Mouse (Mus musculus): ENCODE measurements around the gene Msi2.

Gene Msi2

DNA sequence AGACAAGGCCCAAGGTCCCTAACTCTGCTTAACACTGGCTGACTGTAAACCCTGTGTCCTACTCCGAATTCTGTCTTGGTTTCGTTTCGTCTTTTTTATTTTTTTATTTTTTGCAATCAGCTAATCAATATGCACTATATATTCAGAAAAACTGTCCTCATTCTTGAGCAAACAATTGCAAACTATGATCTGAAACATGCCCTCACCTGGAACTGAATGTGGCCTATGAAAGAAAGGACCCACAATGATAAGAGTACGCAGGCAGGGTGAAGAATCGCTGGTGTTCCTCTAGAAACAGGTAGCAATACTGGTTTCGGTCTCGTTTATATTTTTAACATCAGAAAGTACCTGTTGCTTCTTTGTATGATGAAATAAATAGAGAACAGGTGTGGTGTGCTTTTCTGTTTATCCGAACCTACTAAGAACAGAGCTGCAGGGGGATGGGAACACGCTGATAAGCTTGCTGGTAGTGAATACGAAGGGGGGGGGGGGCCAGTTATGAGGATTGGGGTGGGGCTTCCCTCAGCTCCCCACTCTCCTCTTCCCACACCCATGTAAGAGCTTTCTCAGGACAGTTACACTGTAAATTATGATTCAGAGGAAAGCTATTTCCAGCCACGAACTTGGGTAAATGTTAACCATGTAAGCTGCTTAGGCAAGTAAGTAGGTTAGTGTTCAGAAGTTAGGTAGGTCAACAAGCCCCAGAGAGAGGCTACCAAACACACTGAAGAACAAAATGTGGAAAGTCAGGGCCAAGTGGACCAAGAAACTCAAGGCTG, 103.6 kb downstream of the Msi2 start:
- no peak for DNase-seq (ENCODE audit: low read depth, low spot score)

DNA sequence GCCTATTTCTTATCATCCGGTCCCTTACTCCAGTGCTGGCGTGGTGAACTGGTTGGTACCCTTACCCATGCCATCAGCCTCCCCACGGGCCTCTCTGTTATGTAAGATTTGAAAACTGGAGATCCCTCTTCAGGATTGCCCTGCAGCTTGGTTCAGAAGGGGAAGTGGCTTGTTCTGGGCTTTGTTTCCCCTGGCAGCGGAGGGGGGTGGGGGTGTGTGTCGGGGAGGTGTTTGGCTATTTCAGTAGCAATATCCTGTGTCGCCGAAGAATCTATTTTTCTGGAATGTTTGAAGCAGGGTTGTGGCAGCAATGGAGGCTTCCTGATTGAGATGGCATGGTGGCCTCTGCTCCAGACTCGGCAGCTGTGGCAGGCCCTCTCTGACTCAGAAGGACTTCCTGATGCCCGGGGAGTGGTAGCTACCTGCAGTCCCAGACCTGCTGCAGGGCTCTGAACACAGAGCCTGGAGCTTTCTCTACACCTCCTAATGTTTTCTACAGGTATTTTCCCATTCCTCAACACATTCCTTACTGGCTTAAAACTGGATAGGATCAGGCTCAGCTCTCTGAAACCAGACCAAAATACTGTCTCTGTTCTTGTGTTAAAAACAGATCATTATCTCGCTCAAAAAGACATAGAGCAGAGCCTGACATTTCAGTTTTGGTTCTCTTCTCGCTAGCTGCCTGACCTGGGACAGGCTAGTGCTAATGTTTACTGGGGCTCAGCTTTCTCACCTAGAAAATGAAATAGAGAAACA, 104.4 kb downstream of the Msi2 start:
- DNase-seq (ENCODE audit: low read depth, low spot score), result no peak

DNA sequence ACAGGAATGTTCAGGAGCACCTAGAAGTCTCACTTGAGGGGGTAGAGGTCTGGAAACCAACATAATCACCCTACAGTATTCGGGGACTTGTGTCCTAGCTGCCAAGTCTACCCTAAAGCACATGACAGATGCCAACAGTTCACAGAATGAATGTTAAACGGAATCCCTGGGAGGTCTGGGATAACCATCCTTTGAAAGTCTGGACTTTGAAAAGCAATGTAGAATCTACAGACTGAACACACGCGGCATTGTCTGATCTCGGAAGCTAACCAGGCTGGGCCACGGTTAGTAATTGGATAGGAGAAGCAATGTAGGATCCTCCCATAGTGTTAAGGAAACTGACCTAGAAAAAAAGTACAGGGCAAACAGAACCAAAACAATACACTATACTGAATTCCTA, 105.3 kb downstream of the Msi2 start:
- DNase-seq (ENCODE audit: low read depth, low spot score), result no peak

DNA sequence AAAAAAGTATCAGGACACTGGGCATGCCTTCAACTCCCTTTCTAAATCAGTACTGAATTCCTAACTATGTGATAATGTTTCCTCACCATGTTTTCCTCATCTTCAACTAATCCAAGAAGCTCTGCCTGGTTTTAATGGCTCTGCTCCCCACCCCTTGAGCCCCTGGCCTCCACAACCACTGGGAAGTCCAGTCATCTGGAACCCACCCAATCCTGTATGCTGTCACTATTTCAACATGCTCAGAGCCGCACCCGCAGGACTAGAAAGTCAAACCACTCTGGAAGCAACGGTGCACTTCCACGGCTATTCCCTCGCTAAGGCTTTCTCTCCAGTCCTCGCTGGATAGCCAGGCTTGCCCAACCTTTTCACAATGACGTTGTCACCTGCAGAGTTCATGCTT, 106.2 kb downstream of the Msi2 start:
- DNase-seq (ENCODE audit: low read depth, low spot score), result no peak

DNA sequence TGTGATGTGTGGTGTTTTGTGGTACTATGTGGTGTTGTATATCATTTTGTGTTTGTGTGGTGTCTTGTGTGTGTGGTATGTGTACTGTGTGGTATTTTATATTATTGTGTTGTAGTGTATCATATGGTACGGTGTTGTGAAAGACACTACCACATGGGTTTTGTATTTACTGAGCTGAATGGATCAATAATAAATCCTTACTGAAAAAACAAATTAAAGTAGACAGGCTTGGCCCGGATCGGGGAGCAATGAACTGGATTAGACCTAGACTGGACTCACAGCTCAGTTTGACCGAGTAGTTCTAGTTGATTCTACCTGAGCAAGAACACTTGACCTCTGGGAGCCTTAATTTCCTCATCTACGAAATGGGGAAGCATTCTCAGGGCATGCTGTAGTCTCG, 107.5 kb downstream of the Msi2 start:
- no peak for DNase-seq (ENCODE audit: low read depth, low spot score)

DNA sequence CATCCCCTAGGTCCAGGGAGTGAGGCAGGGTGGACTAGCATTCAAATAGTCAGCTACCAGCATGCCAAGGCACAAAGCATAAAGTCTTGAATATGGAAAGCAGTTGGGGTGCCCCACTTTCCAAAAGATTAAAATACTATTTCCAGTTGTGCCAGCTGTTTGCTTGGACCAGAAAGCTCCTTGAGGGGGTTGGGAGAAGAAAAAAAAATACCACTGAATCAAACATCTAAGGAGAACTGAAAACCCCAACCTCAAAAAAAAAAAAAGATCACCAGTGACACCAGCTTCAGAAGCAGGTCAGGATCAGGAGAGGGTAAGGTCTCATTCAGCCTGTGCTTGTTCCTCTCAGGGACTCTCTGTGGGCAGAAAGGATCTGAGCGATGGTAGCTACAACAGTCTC, 108.2 kb downstream of the Msi2 start:
- no peak for DNase-seq (ENCODE audit: low read depth, low spot score)

DNA sequence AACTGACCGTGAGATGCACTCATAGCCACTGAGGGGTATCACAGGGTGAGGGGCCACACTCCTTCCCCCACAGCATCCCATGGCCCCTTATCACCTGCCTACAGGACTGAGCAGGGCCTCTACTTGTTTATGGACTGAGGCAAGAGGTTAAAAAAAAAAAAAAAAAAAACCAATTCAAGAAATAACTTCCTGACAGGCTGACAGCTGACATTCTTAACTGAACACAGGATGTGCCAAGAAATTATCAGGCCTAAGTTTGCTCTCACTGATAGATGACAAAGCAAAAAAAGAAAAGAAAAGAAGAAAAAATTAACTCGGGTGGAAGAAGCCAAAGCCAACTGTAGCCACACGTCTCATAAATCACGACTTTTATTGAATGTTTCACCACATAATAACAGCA, 109.7 kb downstream of the Msi2 start:
- no peak for DNase-seq (ENCODE audit: low read depth, low spot score)

DNA sequence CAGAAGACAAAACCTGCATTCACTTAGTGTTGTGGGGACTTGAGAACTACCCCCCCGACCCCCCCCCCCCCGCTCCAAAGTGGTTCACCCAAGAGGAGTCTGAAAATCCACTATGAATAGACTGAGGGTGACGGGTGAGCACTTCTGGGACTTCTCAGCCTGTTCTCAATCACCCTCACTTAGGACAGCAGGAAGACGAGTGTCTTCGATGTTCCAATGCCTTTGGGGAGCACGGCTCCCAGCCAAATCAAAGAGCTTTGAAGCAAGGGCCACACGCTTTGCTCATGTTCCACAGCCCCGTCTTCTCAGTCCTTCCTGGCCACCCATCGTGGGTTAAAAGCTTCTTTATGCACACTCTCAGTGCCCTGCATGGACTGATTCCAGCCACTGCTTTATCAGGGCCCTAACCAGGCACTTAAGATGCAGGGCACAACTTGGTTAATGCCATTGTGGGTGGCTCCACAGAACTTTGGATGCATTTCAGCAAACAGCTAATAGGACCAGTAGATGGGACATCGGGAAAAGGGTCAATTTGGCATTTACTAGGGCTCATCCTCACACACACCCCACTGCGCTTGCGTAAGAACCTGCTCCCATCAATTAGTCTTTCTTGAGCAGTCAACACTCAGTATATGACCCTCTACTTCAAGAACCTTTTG, 110.5 kb downstream of the Msi2 start:
- DNase-seq (ENCODE audit: low read depth, low spot score), result no peak

DNA sequence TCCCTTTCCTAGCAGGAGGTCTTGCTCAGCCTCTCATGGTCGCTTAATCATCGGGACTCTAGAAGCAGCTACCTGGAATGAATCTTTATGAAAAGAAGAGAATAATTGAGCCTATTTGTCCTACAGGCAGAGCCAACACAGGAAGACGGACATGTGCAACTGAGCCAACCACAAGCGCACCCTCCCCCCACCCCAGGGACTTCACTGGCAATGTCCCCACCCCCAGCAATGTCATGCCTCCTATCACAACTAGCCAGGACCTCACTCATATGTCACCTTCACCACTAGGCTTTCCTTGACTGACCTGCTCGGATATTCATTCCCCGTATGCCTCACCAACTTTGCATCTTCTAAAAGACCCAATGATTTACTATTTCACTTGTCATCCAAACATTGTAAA, 112.5 kb downstream of the Msi2 start:
- no peak for DNase-seq (ENCODE audit: low read depth, low spot score)

DNA sequence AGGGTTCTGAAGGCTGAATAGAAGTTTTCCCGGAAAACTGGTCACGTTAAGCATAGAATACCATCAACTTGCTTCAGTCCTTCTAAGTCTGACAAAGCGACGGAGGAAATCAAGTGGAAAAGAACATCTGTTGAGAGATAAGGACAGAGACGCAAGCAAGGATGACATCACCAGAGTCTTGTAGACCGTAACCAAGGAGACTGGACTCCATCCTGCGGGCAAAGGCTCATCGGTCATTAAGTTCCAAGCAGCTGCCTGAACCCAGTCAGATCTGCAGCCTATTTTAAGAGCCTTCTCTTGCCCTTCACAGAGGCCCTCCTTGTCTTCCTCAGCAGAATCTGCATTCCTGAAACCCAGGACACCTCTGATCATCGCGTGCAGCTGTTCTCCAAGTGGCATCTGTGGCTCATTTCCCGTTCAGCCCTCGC, 113.2 kb downstream of the Msi2 start:
- no peak for DNase-seq (ENCODE audit: low read depth, low spot score)

DNA sequence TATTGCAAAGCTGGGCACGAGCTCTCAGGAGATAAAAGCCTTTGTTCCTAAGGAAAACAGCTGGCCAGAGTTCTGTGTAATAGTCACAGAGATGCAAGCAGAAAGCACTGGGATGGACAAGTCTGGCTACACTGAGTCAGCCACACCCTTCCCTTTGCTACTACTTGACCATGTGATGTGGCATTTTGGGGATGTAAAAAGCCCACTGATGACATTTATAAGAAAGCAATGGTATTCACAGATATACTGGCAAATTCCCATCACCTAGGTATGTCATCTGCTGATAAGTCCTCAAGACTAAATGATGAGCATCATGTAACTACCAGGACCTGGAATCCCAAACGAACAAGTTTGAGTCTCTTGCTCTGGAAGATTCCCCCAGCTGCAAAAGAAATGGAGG, 113.7 kb downstream of the Msi2 start:
- no peak for DNase-seq (ENCODE audit: low read depth, low spot score)

DNA sequence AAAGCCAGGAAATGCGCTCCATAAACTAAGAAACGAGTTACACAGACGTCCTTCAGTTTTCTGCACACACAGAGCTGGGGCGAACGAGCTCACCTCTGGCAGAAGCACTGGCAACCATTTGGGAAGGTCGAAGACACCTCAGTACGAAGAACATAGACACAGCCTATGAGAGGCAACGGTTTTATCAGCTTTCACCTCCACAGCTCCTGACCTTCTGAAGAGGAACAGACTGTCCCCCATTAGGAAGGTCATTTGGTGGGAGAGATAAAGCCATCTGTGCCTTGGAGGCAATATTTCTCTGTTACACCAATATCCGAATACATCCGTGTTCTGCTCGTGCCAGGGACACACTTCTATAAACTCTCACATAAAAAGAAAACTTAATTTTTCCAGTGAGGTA, 114.9 kb downstream of the Msi2 start:
- no peak for DNase-seq (ENCODE audit: low read depth, low spot score)

DNA sequence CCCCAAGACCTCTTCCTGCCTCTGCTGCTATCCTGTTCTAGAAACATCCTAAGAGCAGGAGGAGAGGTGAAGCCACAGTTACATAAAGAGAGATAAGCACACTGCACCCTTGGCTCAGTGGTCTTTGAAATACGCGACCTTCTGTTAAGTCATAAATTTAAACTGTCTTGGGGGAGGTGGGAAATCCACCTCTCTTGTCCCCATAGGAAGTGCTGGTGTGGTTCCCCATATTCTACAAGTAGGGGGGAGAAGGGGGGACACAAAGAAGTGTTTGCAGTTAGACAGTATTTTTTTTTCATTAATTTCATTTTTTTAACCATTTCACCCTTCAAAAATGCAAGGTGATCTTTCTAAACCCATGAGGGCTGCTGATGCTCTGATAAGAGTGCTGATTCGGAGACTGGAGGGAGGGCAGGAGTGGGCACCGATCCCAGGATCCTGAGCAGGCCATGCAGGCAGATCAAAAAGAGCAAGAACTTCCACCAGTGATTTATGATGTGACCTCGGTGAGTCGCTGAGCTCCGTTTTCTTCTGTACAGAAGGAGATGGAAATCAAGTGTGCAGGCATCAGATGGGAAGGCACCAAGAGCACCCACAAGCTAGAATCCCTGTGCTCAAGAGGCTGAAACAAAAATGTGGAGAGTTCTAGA, 115.7 kb downstream of the Msi2 start:
- no peak for DNase-seq (ENCODE audit: low read depth, low spot score)

DNA sequence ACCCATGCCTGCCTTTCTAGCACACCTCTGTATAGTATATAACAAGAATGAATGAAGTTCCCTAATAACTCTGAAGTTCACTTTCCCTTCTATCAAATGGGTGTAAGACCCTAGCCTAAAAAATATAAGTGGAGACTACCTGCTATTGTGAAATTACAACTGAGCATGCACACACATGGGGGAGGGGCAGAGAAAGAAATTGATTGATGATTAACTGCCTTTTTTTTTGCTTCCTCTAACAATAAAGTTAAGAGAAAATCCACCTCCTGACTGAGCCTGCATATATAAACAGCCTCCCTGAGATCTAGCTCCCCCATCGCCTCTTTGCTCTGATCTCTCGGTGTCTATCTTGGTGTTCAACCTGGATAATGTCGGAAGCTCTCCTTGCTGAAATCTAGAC, 118.1 kb downstream of the Msi2 start:
- no peak for DNase-seq (ENCODE audit: low read depth, low spot score)

DNA sequence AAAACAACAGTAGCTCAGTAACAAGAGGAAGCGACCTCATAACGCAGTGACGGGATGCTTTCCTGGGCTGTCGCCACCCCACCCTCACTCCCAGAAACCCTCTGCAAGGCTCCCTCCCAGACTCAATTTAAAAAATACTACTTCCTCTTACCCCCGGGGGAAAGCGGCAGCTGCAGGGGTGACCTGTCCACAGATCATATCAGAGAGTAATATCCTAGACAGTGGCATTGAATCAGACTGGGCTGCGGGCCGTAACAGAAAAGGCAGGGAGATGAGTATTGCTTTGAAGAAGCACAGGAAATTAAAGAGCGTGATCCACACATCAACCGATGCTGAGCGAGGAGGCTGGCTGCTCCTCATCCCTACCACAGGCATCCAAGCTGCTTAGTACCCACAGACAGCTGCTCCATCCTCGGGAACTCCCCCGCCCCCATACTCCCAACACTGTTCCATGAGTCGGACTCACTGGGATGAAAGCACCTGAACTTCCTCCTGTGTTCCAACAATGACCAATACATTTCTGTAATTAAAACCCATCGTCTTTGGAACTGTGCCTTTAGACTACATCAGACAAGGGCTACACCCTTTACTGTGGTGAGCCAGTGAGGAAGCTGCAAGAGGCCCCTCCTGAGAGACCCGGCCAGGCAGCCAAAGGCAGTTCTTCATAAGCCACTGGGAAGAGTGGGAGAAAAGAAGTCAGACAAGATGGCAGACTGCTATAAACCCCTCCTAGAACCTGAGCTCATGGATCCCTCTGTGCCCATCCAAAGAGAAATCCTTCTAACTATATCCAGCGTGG, 118.8 kb downstream of the Msi2 start:
- DNase-seq (ENCODE audit: low read depth, low spot score), result no peak

DNA sequence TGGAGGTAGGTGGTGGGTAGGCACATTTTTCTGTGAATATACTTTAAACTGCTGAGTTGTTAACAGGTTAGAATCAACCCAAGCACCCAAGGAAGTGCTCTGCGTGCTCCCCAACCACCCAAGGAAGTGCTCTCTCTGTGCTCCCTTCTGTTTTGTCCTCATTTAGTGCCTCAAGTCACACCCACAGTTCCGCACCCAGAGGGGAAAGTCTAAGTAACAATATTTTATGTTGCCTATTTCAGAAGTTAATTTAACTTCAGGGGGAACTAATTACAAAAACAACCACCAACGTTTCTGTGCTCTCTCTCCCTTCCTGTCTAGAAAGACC, 119.5 kb downstream of the Msi2 start:
- DNase-seq (ENCODE audit: low read depth, low spot score), result no peak

DNA sequence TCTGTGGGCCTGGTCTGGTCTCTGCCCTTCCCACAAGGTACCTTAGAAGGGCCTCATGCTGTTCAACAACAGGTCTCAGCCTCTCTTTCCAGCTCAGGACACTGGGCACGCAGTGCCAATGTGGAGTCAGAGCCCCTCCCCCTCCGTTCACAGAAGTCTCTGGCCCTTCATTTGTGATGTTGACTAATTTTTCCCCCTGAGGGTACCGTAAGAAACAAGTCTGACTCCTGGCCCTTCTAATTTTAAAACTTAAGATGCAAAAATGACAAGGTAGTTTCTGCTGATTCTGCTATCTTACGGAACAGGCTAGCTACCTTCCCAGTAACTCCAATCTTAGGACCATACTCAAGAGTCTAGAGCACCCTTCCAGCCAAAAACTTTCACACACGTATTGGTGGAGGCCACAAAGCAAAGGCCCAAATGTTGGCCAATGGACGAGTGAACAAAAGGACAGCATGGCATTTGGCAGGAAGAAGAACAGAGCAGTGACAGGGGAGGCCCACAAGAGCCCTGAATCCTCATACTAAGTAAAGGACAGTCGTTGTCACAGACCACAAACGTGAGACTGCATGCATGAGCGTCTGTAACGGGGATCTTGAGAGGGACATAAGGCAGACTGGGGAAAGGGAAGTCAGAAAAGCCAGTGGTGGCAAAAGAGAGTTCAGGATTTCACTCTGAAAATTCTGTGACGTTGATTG, 120.0 kb downstream of the Msi2 start:
- DNase-seq (ENCODE audit: low read depth, low spot score), result no peak

DNA sequence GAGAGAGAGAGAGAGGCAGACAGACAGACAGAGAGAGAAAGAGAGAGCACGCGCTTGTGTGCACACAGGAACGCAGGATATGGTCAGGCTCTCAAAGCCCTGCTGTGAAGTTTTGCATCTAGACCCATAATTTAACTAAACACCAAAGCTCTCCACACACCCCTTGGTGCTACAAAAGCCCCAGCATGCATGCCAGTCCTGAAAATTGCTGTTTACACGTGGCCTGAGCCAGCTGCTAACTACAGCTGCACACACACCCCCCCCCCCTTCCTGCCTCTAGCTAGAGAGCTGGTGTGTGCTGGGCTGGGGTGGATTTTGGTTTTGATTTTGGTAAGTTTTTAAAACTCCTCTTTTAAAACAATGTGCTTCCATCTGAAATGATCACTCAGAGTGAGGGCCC, 122.7 kb downstream of the Msi2 start:
- no peak for DNase-seq (ENCODE audit: low read depth, low spot score)

DNA sequence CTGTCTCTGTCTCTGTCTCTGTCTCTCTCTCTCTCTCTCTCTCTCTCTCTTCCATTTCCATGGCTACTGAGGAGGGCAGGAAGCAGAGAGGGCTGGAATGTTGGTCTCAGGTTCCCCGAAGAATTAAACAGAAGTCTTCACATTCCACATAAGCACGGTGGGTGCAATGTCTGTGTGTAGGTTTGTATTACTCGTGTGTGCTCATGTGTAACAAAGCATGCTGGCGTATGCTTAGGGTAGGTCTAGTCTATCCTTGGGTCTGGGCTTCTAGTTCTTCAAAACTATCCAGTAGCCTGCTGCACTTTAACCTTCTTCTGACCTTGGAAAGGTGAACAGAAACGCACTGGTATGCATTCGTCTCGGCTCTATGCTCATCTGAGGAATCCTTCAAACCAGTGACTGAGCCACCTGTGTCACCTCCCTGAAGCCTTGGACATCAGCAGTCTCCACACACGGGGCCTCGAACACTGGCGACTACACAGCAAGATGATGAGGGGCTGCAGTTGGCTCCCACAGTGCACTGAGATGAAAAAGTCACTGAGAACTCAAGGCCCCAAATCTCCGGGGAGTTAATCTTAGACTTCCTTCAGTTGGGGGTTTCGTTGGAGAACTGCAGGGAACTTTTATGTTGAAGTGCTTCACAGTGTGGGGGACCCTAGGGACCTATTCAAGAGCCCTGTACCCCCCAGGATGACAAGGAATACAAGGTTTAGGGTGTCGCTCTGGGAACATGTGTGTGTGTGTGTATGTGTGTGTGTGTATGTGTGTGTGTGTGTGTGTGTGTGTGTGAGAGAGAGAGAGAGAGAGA, 123.3 kb downstream of the Msi2 start:
- no peak for DNase-seq (ENCODE audit: low read depth, low spot score)

DNA sequence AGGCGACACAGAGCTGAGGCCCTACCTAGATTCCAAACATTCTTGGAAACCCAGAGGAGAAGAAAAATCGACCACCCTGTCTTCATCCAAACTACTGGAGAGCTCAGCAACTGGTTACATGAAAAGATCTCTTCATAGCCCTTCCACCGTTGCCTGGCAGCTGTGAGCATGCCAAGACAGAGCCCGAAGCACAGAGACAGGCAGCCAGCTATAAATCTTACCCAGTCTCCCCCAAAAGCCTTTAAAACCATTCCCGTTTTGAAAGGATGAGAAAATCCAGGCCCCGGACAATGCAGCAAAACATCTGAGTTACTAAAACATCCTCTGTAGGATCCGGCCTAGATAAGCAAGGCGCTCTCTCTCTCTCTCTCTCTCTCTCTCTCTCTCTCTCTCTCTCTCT, 124.3 kb downstream of the Msi2 start:
- peak; percentile 74 for DNase-seq (ENCODE audit: low read depth, low spot score)

Measured in WW6 (cell line).